Mouse (Mus musculus): ENCODE measurements at regions not wholly inside any gene's neighbourhood (a gene's known extent, or its start where the extent isn't known, plus 50 kb on each side); places are given as distances from the start of the nearest gene placed in this dataset.

- H3K4me1 ChIP-seq (ENCODE audit: control insufficient read depth, insufficient read depth, low read length): no peaks in the 10 kb centered on the region; the same call in 1 of the 2 replicates
- H3K27me3 ChIP-seq (ENCODE audit: control insufficient read depth, insufficient read depth, low read length): no peaks in the 10 kb centered on the region
- no peak overlapping the region for H3K9ac ChIP-seq (replicated peaks; ENCODE audit: low read length)
- no peak overlapping the region for H3K27ac ChIP-seq (replicated peaks; ENCODE audit: low read depth, low read length)
- no peak overlapping the region for H3K4me3 ChIP-seq (ENCODE audit: low read depth, low read length)
- peak; percentile 4 for DNase-seq (ENCODE audit: low spot score)
- H3K9me3 ChIP-seq (replicated peaks; ENCODE audit: control insufficient read depth, low read length): no peaks in the 10 kb centered on the region
- H3K4me2 ChIP-seq (ENCODE audit: low read depth, low read length): no peak overlapping the region
- ATAC-seq (replicated peaks; ENCODE audit: insufficient number of reproducible peaks, low FRiP score, low TSS enrichment, low read depth): no peak
- H3K36me3 ChIP-seq (replicated peaks; ENCODE audit: control insufficient read depth, insufficient read depth, low read depth, low read length): no peaks in the 10 kb centered on the region
- WGBS: 40% methylated on average over 12 of the region's 12 CpGs
Observed at GRCm38 (mm10) chr7:78971644-78972313, 58.6 kb downstream of the Isg20 start.

GRCm38 (mm10) chr7:78989751-78990206 is 63.5 kb upstream of the Acan start:
- peak; percentile 60 for ATAC-seq (replicated peaks; ENCODE audit: insufficient number of reproducible peaks, low FRiP score, low TSS enrichment, low read depth)
- no peak overlapping the region for H3K27ac ChIP-seq (replicated peaks; ENCODE audit: low read depth, low read length)
- H3K27me3 ChIP-seq (ENCODE audit: control insufficient read depth, insufficient read depth, low read length): no peaks in the 10 kb centered on the region
- H3K4me3 ChIP-seq (ENCODE audit: low read depth, low read length): peak overlapping the region; percentile 34
- H3K9ac ChIP-seq (replicated peaks; ENCODE audit: low read length): peak overlapping the region; percentile 60; the same call in 1 of the 2 replicates
- H3K9me3 ChIP-seq (replicated peaks; ENCODE audit: control insufficient read depth, low read length): no peaks in the 10 kb centered on the region
- WGBS: 30% methylated on average over 5 of the region's 5 CpGs
- H3K36me3 ChIP-seq (replicated peaks; ENCODE audit: control insufficient read depth, insufficient read depth, low read depth, low read length): no peaks in the 10 kb centered on the region
- peak overlapping the region; percentile 72 for H3K4me2 ChIP-seq (ENCODE audit: low read depth, low read length)
- peak; percentile 22 for DNase-seq (ENCODE audit: low spot score)
- H3K4me1 ChIP-seq (ENCODE audit: control insufficient read depth, insufficient read depth, low read length): no peaks in the 10 kb centered on the region

- H3K4me3 ChIP-seq (ENCODE audit: low read depth, low read length): peak overlapping the region; percentile 34
- no peaks in the 10 kb centered on the region for H3K36me3 ChIP-seq (replicated peaks; ENCODE audit: control insufficient read depth, insufficient read depth, low read depth, low read length)
- peak overlapping the region; percentile 72 for H3K4me2 ChIP-seq (ENCODE audit: low read depth, low read length)
- peak overlapping the region; percentile 60 for H3K9ac ChIP-seq (replicated peaks; ENCODE audit: low read length)
- ATAC-seq (replicated peaks; ENCODE audit: insufficient number of reproducible peaks, low FRiP score, low TSS enrichment, low read depth): peak; percentile 88
- H3K9me3 ChIP-seq (replicated peaks; ENCODE audit: control insufficient read depth, low read length): no peaks in the 10 kb centered on the region
- no peaks in the 10 kb centered on the region for H3K27me3 ChIP-seq (ENCODE audit: control insufficient read depth, insufficient read depth, low read length)
- 0 out of 2 replicates have a peak overlapping the region, but pooled peaks have one; percentile 6 for H3K27ac ChIP-seq (replicated peaks; ENCODE audit: low read depth, low read length)
- no peaks in the 10 kb centered on the region for H3K4me1 ChIP-seq (ENCODE audit: control insufficient read depth, insufficient read depth, low read length)
- WGBS: 3% methylated on average over 27 of the region's 27 CpGs
- DNase-seq (ENCODE audit: low spot score): peak; percentile 79
Observed at GRCm38 (mm10) chr7:78990302-78991038, 62.8 kb upstream of the Acan start.

- H3K9ac ChIP-seq (replicated peaks; ENCODE audit: low read length): no peak overlapping the region
- no peak for ATAC-seq (replicated peaks; ENCODE audit: insufficient number of reproducible peaks, low FRiP score, low TSS enrichment, low read depth)
- WGBS: 86% methylated on average over 7 of the region's 7 CpGs
Observed at GRCm38 (mm10) chr7:78992991-78993390, 60.3 kb upstream of the Acan start.

GRCm38 (mm10) chr7:78994134-78994533 is 59.1 kb upstream of the Acan start:
- 90% methylated on average over 8 of the region's 8 CpGs for WGBS
- Histone ChIP-seq H3K9ac (replicated peaks; ENCODE audit: low read length) (no peak overlapping the region), H3K27ac (replicated peaks; ENCODE audit: low read depth, low read length) (no peak overlapping the region), H3K36me3 (replicated peaks; ENCODE audit: control insufficient read depth, insufficient read depth, low read depth, low read length) (no peaks in the 10 kb centered on the region), H3K4me2 (ENCODE audit: low read depth, low read length) (no peak overlapping the region), H3K9me3 (replicated peaks; ENCODE audit: control insufficient read depth, low read length) (no peaks in the 10 kb centered on the region), H3K27me3 (ENCODE audit: control insufficient read depth, insufficient read depth, low read length) (no peaks in the 10 kb centered on the region), H3K4me3 (ENCODE audit: low read depth, low read length) (no peak overlapping the region), H3K4me1 (ENCODE audit: control insufficient read depth, insufficient read depth, low read length) (no peaks in the 10 kb centered on the region)
- ATAC-seq (replicated peaks; ENCODE audit: insufficient number of reproducible peaks, low FRiP score, low TSS enrichment, low read depth) (no peak), DNase-seq (ENCODE audit: low spot score) (no peak)

More at GRCm38 (mm10) chr7:78992991-78993390, 60.3 kb upstream of the Acan start:
- no peaks in the 10 kb centered on the region for H3K27me3 ChIP-seq (ENCODE audit: control insufficient read depth, insufficient read depth, low read length)
- no peaks in the 10 kb centered on the region for H3K4me1 ChIP-seq (ENCODE audit: control insufficient read depth, insufficient read depth, low read length)
- H3K27ac ChIP-seq (replicated peaks; ENCODE audit: low read depth, low read length): no peak overlapping the region
- no peak for DNase-seq (ENCODE audit: low spot score)
- H3K4me2 ChIP-seq (ENCODE audit: low read depth, low read length): no peak overlapping the region
- H3K4me3 ChIP-seq (ENCODE audit: low read depth, low read length): no peak overlapping the region
- no peaks in the 10 kb centered on the region for H3K9me3 ChIP-seq (replicated peaks; ENCODE audit: control insufficient read depth, low read length)
- no peaks in the 10 kb centered on the region for H3K36me3 ChIP-seq (replicated peaks; ENCODE audit: control insufficient read depth, insufficient read depth, low read depth, low read length)

GRCm38 (mm10) chr7:78995034-78995433 is 58.2 kb upstream of the Acan start:
- ATAC-seq (replicated peaks; ENCODE audit: insufficient number of reproducible peaks, low FRiP score, low TSS enrichment, low read depth): no peak
- no peaks in the 10 kb centered on the region for H3K9me3 ChIP-seq (replicated peaks; ENCODE audit: control insufficient read depth, low read length)
- WGBS: 66% methylated on average over 2 of the region's 2 CpGs

GRCm38 (mm10) chr7:78995820-78996219 is 57.5 kb upstream of the Acan start:
- no peak for DNase-seq (ENCODE audit: low spot score)
- Histone ChIP-seq H3K4me3 (ENCODE audit: low read depth, low read length) (no peak overlapping the region), H3K9ac (replicated peaks; ENCODE audit: low read length) (no peak overlapping the region), H3K27ac (replicated peaks; ENCODE audit: low read depth, low read length) (no peak overlapping the region), H3K36me3 (replicated peaks; ENCODE audit: control insufficient read depth, insufficient read depth, low read depth, low read length) (no peaks in the 10 kb centered on the region), H3K27me3 (ENCODE audit: control insufficient read depth, insufficient read depth, low read length) (no peaks in the 10 kb centered on the region), H3K4me1 (ENCODE audit: control insufficient read depth, insufficient read depth, low read length) (no peaks in the 10 kb centered on the region), H3K4me2 (ENCODE audit: low read depth, low read length) (no peak overlapping the region), H3K9me3 (replicated peaks; ENCODE audit: control insufficient read depth, low read length) (no peaks in the 10 kb centered on the region)
- ATAC-seq (replicated peaks; ENCODE audit: insufficient number of reproducible peaks, low FRiP score, low TSS enrichment, low read depth): no peak
- 75% methylated on average over 4 of the region's 4 CpGs for WGBS

More at GRCm38 (mm10) chr7:78995034-78995433, 58.2 kb upstream of the Acan start:
- H3K27me3 ChIP-seq (ENCODE audit: control insufficient read depth, insufficient read depth, low read length): no peaks in the 10 kb centered on the region
- no peak overlapping the region for H3K4me3 ChIP-seq (ENCODE audit: low read depth, low read length)
- DNase-seq (ENCODE audit: low spot score): no peak
- no peak overlapping the region for H3K27ac ChIP-seq (replicated peaks; ENCODE audit: low read depth, low read length)
- no peaks in the 10 kb centered on the region for H3K4me1 ChIP-seq (ENCODE audit: control insufficient read depth, insufficient read depth, low read length)
- H3K36me3 ChIP-seq (replicated peaks; ENCODE audit: control insufficient read depth, insufficient read depth, low read depth, low read length): no peaks in the 10 kb centered on the region
- H3K4me2 ChIP-seq (ENCODE audit: low read depth, low read length): no peak overlapping the region
- H3K9ac ChIP-seq (replicated peaks; ENCODE audit: low read length): no peak overlapping the region

Data from embryonic facial prominence, embryonic 11.5 days (tissue).